Mouse (Mus musculus): ENCODE measurements around the gene Rnf2.

- TF ChIP-seq CEBPB (IDR thresholded peaks at IDR 0.05; ENCODE audit: insufficient read depth, poor library complexity, severe bottlenecking) (no peak), TCF3 (IDR thresholded peaks at IDR 0.05; ENCODE audit: insufficient read length, low read depth) (no peak), POLR2A (IDR thresholded peaks at IDR 0.05; ENCODE audit: insufficient read length, low read depth) (no peak), USF1 (IDR thresholded peaks at IDR 0.05; ENCODE audit: low read depth) (no peak)
Observed at GRCm38 (mm10) chr1:151516871-151517270, 16.1 kb upstream of the Rnf2 start.

Measured in myocyte (in vitro differentiated cells).